Mouse (Mus musculus) testis, adult 2 months (tissue): ENCODE data around the gene Sipa1l1. TPM values are rescaled to one million over a fixed set of nuclear protein-coding genes. Genes with fewer than 3 reads are reported as not detected.
"Not testable (repeated sequence)": the region's sequence is repeated elsewhere in the genome, so short reads cannot be mapped to it uniquely, and the experiment has no call there.

Source experiments
- H3K27ac ChIP-seq: fragments of 200-500 bp; 2 replicates; pipeline ENCODE4 v1.5.1; 2012; ENCODE audit warnings: low read depth, low read length; ENCODE audit not compliant: control insufficient read depth, insufficient read depth
- H3K27me3 ChIP-seq: fragments of 200-500 bp; 2 replicates; pipeline ENCODE4 v1.6.1; 2012; ENCODE audit warnings: mild to moderate bottlenecking, low read length, moderate library complexity; ENCODE audit not compliant: control insufficient read depth, insufficient read depth
- H3K36me3 ChIP-seq: fragments of 200-500 bp; 2 replicates; pipeline ENCODE4 v1.6.1; 2012; ENCODE audit warnings: mild to moderate bottlenecking, low read length; ENCODE audit not compliant: control insufficient read depth, insufficient read depth
- H3K4me1 ChIP-seq: fragments of 200-500 bp; 2 replicates; pipeline ENCODE4 v1.6.1; 2012; ENCODE audit warnings: low read length; ENCODE audit not compliant: control insufficient read depth, insufficient read depth
- H3K4me3 ChIP-seq: fragments of 200-500 bp; 2 replicates; pipeline ENCODE4 v1.5.1; 2012; ENCODE audit warnings: low read depth, mild to moderate bottlenecking, low read length, moderate library complexity, mixed read lengths; ENCODE audit not compliant: control insufficient read depth
- CTCF ChIP-seq: fragments of 200-500 bp; IDR thresholded peaks from 2 replicates; pipeline ENCODE4 v1.5.1; 2012; ENCODE audit warnings: low read depth, mild to moderate bottlenecking, inconsistent platforms, low read length, moderate library complexity; ENCODE audit not compliant: control insufficient read depth, insufficient read depth, insufficient replicate concordance
- POLR2A ChIP-seq: fragments of 200-500 bp; IDR thresholded peaks from 2 replicates; pipeline ENCODE4 v1.6.1; 2012; ENCODE audit warnings: low read depth, mild to moderate bottlenecking, inconsistent platforms, low read length, moderate library complexity; ENCODE audit not compliant: control insufficient read depth
- polyA plus RNA-seq: library from polyadenylated mRNA; depleted of rRNA; stranded (reverse); fragments of >200 nt; gene quantifications from 2 replicates; pipeline ENCODE4 v1.2.3, GENCODE M21; 2012

The Sipa1l1 gene
- polyA plus RNA-seq, 1 experiment, result 19.5 TPM

DNA sequence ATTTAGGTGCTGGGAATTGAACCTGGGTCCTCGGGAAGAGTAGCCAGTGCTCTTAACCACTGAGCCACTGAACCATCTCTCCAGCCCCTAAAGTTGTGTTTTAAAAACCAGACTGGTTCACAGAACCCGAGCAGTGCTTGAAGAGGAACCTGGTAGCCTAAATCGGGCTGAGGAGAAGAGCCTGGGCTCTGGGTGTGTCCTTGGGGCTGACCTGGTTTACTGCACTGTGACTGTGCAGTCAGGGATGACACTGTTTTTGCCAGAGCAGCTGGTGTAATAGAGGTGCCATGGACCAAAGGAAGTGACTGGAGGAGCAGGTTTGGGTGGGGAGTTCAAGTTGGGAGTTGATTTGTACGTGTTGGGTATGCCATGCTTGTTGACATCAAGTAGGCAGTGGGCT lies 10.5 kb downstream of the Sipa1l1 start:
- H3K4me3 ChIP-seq, result no peak overlapping the region
- H3K4me1 ChIP-seq, result no peaks in the 10 kb centered on the region
- no peak overlapping the region for H3K27ac ChIP-seq
- H3K27me3 ChIP-seq, result no peaks in the 10 kb centered on the region
- TF ChIP-seq POLR2A (no peak), CTCF (no peak)
- no peaks in the 10 kb centered on the region for H3K36me3 ChIP-seq

DNA sequence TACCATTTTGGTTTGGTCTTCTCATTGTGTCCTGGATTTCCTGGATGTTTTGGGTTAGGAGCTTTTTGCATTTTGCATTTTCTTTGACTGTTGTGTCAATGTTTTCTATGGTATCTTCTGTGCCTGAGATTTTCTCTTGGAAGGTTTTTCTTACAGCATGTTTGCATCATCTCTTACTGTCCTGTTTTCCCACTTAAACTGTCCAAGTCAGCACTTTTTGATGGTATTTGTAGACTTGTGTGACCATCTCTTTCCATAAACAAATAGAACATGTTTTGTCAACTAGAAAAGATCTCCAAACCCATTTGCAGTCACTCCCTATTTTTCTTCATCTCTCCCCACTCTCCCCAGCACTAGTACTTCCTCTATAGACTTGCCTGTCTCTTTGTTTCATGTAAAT lies 17.0 kb downstream of the Sipa1l1 start:
- H3K27me3 ChIP-seq, H3K4me1 ChIP-seq, H3K36me3 ChIP-seq, H3K4me3 ChIP-seq, H3K27ac ChIP-seq: not testable (repeated sequence)

DNA sequence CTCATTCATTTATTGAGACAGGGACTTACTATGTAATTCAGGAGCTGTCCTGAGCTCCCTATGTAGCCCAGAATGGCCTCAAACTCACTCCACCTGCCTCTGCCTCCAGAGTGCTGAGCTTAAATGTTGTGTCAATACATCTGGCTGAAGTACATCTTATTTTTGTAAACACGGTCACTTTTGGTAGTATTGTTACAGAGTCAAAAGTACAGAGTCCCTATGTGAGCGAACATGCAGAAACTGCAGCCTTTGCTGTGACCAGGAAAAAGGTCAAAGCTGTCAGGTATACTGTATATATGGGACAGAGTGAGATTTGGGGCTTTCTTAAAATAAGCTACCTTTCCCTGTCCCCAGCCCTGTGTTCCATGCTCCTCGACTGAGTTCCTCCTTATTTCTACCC lies 17.6 kb downstream of the Sipa1l1 start:
- Histone ChIP-seq H3K27me3 (no peaks in the 10 kb centered on the region), H3K4me1 (no peaks in the 10 kb centered on the region), H3K4me3 (no peak overlapping the region), H3K36me3 (no peaks in the 10 kb centered on the region), H3K27ac (no peak overlapping the region)
- no peak for TF ChIP-seq CTCF
- TF ChIP-seq POLR2A, result no peak

DNA sequence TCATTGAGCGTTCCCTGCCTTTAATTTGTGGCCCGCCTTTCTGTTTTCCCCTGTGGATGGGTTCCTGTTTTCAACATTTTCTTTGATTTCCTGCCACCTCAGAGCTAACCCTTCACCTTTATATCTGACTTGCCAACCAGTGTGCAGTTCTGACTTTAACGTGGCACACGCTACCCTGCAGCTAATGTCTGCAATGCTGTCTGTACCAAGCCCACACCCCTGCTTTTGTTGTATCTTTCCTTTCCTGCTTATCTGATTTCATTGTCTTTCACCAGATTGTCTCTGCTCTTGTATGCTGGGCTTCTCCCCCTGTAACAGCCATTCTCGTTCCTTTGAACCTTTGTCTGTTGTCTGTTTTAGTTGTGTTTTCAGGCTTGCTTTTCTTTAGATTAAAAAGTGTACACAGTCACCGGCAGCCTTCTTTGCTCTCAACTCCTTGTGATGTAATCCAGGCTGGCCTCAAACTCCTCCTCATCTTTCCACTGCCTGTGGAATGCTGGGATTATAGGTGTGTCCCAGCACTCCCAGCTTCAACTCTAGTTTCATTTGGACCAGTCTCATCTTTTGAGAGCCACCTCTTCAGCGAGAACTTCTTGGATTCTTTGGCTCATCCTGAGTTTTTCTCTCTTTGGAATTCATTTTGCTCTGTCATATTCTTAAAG lies 18.2 kb downstream of the Sipa1l1 start:
- no peaks in the 10 kb centered on the region for H3K4me1 ChIP-seq
- H3K27me3 ChIP-seq, result no peaks in the 10 kb centered on the region
- no peak for TF ChIP-seq POLR2A
- no peak for TF ChIP-seq CTCF
- H3K27ac ChIP-seq, result no peak overlapping the region
- H3K4me3 ChIP-seq, result no peak overlapping the region
- H3K36me3 ChIP-seq, result no peaks in the 10 kb centered on the region

DNA sequence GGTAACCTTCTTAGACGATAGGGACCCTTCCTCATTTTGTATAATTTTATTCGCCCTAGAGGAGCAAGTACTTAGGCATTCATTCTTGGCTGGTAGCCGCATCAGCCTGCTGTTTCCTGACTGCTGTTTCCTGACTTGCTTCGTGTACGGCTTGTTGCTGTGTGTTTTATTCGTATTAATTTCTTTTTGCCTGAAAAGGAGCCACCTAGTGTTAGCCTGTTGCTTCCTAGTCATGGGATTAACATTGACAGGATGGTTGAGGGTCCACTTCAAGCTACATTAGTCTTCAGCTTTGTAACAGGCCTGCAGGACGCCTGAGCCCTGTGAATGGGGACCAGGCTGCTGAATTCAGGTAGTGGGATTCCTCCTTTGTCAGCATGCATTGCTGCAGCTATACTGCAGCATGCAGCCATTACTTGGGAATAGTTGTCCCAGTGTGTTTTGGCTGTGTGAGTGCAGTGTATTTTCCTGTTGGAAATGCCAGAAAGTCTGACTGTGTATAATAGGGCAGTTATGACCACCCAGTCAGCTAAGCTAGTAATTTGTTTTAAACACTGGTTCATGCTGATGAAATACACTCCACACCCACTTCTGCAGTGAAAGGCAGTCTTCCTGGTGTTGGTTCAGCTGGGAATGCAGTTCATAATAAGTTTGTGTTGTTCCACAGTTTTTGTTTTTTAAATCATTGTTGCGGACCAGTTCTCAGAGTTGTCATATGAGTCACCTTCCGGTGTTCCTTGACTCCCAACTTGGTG lies 19.4 kb downstream of the Sipa1l1 start:
- H3K27ac ChIP-seq, result no peak overlapping the region
- no peaks in the 10 kb centered on the region for H3K4me1 ChIP-seq
- TF ChIP-seq POLR2A (no peak), CTCF (no peak)
- H3K36me3 ChIP-seq, result no peaks in the 10 kb centered on the region
- no peak overlapping the region for H3K4me3 ChIP-seq
- H3K27me3 ChIP-seq, result no peaks in the 10 kb centered on the region

DNA sequence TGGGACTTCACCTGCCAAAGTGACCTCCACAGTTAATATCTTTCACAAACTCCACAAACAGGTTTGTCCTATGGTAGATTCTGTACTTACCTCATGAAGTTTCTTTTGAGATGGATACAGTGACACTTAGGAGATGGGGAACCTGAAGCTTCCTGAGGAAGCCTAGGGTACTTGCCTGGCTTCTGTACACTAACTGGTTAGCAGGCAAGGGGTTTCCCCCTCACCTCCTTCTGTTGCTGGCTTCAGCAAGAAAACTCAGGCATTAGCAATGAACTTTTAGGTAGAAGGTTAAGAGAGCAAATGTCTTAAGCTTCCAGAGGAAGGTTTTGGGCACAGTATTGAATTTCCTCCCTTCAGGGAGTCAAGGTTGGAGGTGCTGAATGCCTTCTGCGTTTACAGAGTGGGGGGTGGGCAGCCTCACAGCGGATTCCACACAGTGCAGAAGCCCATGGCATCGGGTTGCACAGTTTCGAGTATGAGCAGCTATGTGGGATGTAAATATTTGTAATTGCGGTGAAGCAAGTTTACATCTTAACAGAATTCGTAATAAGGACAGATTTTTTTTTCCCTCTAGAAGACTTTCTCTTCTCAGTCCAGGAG lies 20.1 kb downstream of the Sipa1l1 start:
- Histone ChIP-seq H3K27ac (no peak overlapping the region), H3K27me3 (no peaks in the 10 kb centered on the region), H3K36me3 (no peaks in the 10 kb centered on the region), H3K4me3 (no peak overlapping the region), H3K4me1 (no peaks in the 10 kb centered on the region)
- TF ChIP-seq CTCF (no peak), POLR2A (no peak)

DNA sequence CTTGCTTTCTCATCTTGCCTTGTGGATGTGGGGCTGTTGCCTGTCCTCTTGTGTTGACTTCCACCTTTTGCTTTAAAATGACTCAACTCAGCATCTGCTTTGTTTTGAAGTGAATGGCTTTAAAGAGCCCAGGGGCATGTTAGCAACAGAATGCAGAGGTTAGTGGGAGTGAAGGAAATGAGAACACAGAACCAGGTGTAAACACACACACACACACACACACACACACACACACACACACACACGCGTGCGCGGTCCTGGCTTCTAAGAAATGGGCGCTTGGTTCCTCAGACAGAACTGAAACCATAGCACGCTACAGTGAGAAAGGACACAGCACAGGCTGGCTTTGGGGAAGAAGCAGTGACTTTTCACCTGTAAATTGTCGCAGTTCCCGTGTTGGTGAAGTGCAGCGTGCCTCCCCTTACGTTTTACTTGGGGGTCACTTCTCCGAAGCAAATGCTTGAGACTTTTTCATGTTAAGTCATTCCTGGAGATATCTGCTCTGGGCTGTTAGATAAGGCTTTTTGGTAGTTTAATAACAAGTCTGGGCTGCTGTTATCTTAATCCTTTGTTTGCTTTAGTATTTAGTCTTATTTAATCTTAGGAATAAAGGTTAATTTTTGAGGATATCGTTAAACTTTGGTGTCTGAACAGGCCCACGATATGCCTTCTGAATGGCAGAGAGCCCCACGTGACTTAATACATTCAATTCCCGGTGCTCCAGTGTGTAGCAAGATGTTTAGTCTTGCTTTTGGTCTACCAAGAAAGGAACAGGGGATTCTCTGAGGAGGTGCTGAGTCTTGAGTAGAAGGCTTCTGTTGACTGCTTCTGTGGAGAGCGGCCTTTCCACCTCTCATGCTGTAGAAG lies 20.8 kb downstream of the Sipa1l1 start:
- H3K4me3 ChIP-seq, result no peak overlapping the region
- TF ChIP-seq CTCF, result no peak
- no peaks in the 10 kb centered on the region for H3K4me1 ChIP-seq
- H3K27ac ChIP-seq, result no peak overlapping the region
- no peaks in the 10 kb centered on the region for H3K27me3 ChIP-seq
- no peaks in the 10 kb centered on the region for H3K36me3 ChIP-seq
